Mouse (Mus musculus) retina, embryonic 14.5 days (tissue): ENCODE measurements around the gene Tsga13.

Experiments used
- DNase-seq: peaks from one replicate; pipeline ENCODE4 v3.0.0-alpha.2; 2015; ENCODE audit warnings: low spot score

The Tsga13 gene

DNA sequence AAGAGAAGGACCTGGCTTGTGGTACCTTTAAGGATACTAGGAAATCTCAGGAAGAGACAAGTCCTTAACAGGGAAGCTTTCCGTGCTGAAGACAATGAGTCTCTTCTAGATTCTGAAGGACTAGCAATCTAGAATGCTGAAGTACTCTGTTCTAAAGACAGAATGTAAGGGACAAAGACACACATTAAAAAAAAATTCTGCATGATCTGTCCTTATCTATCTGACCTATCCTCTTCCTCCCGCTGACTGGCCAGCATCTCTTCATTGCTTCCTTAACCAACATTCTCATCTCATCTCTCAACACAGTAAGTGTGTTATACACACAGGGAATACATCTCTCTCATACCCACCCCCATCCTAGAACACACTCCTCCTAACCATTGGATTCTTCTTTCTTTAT lies at the start of gene Tsga13:
Gene Tsga13, minus strand, starts transcription at position 101 of the 400 bp plus-strand sequence.
- DNase-seq, result no peak

- peak; percentile 61 for DNase-seq
These were observed 43.6 kb upstream of the Tsga13 start, which contains the start of gene Klf14 for GRCm38 (mm10) chr6:30958736-30959540. TSS of gene Klf14 (minus strand) at chr6:30959078.

DNA sequence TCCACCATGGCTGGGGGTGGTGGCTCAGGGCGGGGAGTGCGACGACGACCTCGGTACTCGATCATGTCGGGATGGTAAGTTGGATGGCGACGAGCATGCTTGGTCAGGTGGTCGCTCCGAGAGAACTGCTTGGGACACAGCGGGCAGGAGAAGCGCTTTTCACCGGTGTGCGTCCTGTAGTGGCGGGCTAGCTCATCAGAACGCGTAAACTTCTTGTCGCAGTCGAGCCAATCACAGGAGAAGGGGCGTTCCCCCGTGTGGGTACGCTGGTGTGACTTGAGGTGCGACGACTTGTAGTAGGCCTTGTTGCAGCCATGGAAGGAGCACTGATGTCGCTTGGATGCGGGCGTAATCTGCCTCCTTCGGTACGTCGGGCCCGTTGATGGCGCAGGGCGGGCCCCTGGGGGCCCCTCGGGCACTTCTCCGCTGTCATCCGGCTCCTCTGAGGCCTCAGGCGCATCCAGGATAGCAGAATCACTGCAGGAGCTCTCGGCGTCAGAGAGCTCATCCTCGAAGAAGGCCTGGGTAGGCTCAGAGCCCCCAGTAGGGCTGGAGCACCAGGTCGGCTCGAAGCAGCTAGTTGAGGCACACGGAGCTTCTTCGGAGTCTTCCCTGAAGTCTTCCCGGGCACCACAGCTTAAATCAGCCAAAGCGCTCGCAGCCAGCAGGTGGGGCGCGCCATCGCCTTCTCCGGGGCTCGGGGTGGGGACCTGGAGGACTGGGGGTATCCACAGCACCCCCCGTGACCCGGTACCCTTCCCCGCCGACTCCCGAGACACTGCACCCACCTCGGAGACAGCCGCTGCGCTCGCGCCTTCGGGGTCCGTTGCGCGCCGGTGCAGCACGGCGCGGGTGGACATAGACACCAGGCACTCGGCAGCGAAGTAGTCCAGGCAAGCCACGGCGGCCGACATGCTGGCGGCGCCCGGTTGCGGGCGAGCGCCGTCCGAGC lies 42.7 kb upstream of the Tsga13 start:
- DNase-seq, result peak; percentile 52

GRCm38 (mm10) chr6:30939264-30939663 lies 23.9 kb upstream of the Tsga13 start:
- no peak for DNase-seq

DNA sequence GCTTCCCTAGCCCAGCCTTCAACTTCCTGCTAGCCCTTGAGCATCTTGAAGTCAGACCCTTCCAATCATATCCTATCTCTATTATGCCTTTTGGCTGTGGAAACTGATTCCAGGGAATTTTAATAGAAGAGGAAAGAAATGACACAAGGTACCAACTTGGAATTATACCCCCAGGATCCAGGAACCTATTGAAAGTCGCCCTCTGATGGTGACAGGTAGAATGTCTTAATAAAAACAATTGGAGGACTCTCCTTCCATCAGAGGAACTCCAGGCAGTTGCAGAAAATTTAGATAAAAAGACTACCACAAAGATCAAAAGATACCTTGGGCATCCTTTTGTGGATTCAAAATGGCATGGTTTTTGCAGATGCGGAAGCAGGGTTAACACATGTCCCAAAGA lies 7.4 kb upstream of the Tsga13 start:
- peak; percentile 37 for DNase-seq

DNA sequence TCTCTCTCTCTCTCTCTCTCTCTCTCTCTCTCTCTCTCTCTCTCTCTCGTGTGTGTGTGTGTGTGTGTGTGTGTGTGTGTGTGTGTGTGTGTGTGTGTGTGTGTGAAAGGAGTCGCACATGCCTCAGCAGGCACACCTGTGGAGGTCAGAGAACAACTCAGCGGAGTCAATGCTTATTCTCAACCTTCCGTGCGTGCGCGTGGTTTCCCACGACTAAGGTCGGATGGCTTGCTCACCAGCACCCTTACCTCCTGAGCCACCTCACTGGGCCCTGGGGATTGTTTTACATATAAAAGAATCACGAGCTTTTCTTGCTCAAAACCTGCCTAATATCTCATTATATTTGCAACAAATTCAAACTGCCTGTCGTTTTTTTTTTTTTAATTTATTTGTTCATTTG lies 6.5 kb upstream of the Tsga13 start:
- DNase-seq, result no peak

DNA sequence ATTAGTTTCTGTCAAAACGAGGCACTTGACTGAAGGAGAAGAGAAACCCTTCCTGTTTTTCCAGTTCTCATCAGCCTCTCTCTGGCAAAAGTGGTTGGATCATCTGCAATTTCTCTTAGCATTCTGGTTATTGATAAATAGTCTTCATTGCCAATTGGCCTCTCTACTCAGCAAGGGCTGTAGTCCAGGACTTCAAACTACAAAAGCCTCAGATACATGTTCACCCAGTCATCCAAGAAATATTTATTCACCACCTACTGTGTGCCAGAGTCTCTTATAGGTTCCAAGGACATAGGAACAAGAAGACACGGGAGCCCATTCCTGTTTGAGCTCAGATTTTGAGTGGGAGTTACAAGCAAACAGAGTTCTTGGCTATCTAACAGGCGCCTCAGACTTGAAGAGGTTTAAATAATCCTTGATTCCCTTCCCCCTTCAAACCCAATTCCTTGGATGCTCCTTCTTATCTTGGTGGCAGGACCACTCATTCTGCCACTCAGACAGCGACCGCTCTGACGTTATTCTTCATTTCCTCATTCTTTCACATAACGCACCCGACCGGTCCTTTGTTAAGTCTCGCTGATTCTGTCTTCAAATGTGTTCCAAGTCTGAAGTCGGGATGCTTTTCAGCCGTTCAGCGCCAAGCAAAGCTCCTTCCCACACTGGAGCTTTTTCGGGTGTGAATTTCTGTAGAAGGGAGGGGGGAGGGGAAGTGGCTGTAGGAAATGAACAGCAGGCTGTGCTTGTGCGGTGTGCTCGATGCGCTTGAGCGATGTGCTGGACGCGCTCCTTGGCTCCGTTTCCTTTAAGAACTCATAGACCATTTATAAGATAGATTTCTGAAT lies 5.7 kb upstream of the Tsga13 start:
- peak; percentile 32 for DNase-seq

- DNase-seq, result no peak
These were observed 7.4 kb downstream of the Tsga13 start for GRCm38 (mm10) chr6:30907970-30908369.

GRCm38 (mm10) chr6:30904911-30905310 lies 10.5 kb downstream of the Tsga13 start:
- DNase-seq, result no peak

- DNase-seq, result no peak
These were observed 11.3 kb downstream of the Tsga13 start for GRCm38 (mm10) chr6:30904033-30904432.

- DNase-seq, result no peak
These were observed 17.9 kb downstream of the Tsga13 start for GRCm38 (mm10) chr6:30897520-30897919.

DNA sequence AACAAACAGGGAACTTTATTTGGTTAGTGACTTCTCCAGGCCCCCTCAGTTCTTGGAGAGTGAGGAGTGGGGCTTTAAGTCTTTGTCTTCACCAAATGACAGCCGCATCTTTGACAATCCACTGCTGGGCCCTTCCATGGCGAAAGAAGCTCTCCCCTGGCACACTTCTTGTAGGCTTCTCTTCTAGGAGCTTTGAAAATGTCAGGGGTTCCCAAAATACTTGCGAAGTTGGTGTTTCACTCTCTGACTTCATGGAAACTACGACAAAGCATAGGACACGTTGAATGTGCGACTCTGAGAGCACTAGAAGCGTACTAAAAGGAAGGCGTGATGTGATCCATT lies 18.4 kb downstream of the Tsga13 start:
- no peak for DNase-seq

DNA sequence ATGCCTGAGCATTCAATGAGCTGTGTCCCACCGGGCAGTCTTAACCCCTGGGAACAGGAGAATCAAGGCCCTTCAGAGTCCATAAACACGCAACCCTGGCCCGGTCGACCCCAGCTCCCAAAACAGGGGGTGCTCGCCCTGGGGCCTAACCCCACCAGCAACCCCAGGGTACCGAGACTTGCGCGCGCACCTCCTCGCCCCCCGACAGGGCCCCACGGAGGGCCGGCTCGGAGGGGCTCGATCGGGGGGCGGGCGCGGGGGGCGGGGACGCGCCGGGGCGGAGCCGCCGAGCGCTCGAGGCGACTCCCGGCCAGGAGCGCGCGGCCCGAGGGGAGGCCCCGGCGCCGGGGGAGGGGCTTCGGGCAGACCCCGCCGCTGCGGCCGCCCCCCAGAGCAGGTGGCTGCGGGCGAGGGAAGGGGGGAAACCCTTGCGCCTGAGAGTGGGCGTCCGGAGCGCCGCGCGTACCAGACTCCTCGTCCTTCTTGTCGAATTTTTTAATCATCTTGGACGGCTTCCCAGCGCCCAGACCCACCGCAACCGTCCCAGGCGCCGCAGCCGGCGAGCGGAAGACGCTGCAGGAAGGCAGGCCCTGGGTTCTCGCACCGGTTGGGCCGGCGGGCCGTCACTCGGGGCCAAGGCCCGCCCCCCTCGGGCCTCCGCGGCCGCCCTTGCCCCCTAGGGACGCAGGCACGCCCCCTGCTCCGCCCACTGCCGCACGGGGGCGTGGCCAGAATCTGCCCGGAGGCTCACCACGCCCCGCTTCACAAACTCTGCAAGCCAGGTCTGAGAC lies 19.0 kb downstream of the Tsga13 start, which contains the start of gene Copg2:
Gene Copg2, minus strand, starts transcription at position 600 of the 791 bp plus-strand sequence.
- peak; percentile 97 for DNase-seq

DNA sequence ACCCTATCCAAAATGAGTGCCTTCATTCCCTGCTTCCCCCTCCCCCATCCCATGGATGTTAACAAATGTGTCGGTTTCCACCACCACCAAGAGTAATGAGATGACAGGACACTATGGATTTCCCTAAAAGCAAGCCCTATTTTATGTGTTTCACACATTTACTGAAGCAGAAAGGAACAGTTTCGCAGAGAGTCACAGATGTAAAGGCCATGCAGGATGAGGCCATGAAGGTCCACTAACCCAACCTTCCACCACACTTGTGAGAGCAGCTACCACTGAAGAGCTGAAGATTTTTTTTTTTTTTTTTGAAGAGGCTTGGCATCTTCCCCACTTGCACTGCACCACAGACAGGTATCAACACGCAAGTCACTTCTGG lies 19.6 kb downstream of the Tsga13 start:
- DNase-seq, result peak; percentile 38

DNA sequence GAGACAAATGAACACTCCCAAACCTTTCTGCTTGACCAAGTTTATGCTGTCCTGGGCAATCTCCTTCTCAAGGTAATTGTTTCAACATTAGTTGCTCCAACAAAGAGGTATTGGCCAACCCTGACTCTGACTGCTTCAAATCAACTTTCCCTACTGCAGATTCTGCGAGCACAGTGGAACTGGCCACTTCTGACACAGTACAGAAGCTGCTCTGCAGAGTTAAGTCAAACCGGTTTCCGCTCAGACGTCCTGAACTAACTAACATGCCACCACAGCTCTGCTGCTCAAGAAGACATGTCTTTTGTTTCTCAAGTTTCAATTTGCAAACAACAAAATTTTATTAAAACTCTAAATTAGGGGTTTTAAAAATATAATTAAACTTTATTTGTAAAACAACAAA lies 22.3 kb downstream of the Tsga13 start:
- DNase-seq, result no peak

- DNase-seq, result no peak
These were observed 23.6 kb downstream of the Tsga13 start for GRCm38 (mm10) chr6:30891761-30892160.

- DNase-seq, result no peak
These were observed 30.5 kb downstream of the Tsga13 start for GRCm38 (mm10) chr6:30884856-30885255.

DNA sequence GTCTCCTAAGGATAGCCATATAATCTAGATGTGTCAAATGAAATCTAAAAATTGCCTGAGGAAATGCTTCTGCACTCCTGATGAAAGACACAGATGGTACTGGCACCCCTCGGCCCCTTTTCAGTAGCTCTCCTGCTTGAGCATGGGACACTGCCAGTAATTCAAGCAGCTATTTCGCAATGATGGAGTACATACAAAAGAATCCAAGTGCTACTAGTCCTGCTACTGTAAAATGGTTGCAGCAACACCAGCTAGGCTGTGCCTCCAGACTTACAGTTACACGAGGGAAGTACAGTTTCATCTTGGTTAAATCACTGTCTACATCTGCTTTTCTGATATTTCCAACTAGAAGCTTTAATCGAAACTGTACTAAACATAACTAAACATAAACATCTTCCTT lies 31.9 kb downstream of the Tsga13 start:
- DNase-seq, result no peak

DNA sequence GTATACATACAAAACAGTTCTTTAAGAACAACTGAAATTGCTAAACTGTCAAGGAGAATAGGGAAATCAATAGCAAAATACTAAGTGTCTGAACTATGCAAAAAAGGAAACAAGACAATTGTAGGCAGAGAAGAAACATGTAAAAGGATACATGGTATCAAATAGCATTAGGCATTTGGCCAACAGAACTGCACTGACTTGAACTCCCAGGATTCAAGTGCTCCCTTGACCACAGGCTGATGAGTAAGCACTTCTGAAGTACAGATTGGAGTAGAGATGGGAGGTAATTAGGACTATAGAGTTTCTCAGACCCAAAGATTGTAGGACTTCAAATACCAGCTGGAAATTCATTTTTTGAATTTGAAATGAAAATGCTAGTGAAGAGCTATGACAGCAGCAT lies 38.7 kb downstream of the Tsga13 start:
- no peak for DNase-seq

DNA sequence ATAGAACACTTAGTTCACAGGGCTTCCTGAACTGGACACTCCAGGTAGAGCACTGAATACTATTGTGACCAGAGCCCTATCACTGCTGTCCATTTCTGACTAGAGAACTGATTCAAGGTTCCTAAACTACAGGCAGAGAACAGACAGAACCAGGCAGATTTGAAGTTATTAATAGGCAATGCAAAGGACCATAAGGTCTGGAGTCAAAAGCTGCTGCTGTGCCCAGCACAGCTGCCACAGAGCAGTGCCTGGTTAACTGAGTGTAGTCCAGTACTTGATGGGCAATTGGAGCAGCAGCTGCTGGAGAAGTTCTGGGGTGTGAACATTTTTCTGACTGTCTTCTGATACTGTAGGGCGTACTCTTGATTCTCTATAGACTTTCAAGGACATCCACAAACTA lies 48.9 kb downstream of the Tsga13 start:
- DNase-seq, result no peak

DNA sequence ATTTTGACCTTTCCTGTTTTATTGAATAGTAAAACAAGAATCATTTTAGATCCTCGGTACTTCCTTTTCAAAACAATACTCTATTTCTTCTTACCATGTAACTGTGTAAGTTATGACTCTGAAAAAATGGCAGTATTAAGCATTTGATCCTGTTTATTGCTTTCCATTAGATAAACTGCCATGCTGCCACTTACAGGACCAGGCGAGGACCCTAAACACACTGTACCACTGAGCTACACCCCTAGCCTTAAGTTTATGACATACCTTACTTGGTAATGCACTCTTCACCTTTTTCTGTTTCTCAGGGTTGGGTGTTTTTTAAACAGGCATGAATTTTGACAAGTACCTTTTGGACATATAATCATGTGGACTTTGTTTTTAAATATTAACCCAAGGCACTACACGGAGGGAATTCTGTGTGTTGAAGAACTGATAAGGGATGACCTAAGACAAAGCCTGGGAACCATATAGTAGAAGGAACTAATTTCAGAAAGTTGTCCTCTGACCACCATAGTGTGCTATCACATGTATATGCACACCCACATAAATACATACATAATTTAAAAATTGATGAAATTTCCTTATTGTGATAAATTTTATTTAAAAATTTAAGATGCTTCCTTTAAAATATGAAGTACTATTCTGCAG lies 50.2 kb downstream of the Tsga13 start:
- no peak for DNase-seq
